Mouse (Mus musculus): ENCODE data around the gene Dpp4.

The Dpp4 gene

DNA sequence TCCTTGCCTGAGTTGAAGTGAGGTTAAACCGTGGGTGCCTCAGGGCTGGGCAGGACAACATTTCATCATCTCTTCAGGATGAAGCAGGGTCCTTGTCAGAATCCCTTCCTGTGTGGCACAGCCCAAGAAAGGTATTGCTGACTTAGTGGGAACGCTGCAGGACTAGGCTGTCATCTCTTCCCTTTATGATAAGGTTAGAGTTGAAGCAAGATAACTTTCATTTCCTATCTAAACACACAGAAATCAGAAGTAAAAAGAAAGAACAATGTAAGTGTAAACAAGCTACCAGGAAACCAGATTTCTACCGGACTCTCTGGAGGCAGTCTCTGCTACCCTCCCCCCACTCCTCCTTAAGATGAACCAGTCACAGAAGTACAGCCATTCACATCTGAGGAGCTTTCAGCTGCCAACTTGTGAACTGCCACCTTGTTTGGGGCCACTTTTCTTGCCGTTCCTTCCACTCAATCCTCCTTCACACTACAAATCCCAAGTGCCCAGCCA is 3.3 kb downstream of the Dpp4 start:
- DNase-seq (ENCODE audit: low read depth): peak; percentile 26

DNA sequence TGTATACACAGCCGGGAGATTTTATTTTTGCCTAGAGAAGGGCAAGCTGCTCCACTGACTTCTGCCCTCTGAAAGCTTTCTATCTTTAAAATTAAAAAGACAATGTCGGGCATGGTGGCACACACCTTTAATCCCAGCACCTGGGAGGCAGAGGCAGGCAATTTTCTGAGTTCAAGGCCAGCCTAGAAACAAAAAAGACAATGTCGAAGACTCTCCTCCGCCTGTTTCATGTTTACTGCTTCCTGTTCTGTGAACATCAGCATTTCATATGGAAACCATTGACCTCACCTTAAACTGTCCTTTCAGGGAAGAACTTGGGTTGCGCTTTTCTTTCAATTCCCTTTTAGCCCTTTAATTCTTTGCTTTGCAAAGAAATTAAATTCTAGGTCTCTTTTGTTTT is 3.8 kb downstream of the Dpp4 start:
- DNase-seq (ENCODE audit: low read depth): no peak

DNA sequence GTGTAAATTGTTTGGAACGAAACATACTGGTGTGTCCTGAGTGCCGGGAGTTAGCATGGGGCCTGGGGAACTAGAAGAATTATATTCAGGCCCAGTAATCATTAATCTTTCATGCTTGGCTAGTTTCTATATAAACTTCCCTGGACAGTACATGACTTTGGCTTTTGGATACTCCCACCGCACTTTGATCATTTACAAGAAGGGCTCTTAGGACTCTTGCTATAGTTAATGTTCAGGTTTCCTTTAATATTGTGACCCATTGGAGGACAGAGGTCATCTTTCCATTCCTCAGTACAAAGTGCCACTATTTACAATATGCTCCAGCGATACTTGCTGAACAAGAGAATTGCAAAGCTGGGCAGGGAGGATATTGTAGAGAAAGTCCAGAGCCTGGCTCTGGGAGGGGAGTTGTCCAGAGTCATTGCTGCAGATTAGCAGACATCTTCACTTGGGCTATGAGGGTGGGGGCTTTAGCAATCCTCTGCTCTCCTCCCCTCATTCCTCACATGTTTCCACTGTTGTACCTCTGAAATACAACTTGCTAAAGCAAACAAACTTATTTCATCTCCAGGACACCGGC is 8.4 kb downstream of the Dpp4 start:
- no peak for DNase-seq (ENCODE audit: low read depth)

DNA sequence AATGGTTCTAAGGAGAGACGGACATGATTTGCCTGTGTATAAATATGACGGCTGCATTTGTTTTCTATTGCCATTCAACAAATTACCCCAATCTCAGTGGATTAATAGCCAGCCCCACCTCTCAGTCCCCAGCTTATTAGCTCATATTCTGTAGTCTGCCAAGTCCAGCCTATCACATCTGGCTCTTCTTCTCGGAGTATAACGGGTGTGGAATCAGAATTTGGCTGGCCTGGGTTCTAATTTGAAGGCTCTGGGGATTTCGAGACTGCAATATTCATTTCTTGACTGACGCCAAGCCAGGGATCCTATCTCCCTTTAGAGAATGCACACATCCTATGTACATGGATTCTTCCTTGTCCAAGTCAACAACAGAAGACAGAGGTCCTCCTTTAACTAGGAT is 11.0 kb downstream of the Dpp4 start:
- DNase-seq (ENCODE audit: low read depth): no peak

DNA sequence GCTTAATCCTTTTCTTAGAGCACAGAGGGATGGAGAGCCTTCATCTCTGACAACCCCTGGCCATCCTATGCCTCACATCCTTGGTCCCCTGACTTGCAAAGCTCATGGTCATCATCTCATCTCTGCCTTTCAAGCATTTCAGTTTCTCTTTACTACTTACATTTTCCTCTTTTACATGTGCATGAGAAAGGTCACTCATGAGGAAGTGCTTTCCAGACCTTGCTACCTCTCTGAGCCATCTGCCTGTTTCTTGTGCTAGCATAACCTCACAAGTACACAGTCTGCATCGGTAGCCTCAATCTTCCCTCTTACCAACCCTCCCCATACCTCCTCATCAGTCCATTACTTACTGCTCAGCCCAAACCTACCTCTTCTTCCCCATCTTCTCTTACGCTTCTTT is 12.2 kb downstream of the Dpp4 start:
- DNase-seq (ENCODE audit: low read depth): no peak

DNA sequence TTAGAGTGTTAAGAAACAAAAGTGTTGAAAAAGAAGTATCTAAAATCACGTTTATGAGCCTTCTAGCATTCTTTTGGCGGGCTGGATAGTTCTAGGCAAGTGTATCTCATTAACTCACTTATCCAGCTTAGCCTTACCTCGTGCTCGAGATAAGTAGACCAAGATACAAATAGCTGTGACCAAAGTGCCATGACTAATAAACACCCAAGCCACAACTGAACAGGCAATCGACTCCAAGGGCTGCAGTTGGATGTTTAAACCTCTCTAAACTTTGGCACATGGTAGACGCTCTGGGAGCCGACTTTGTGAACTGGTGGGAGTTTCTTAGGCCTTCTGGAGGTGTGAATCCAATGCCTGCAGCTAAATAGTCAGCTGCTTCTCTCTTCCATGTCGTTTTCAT is 12.7 kb downstream of the Dpp4 start:
- peak; percentile 71 for DNase-seq (ENCODE audit: low read depth)

DNA sequence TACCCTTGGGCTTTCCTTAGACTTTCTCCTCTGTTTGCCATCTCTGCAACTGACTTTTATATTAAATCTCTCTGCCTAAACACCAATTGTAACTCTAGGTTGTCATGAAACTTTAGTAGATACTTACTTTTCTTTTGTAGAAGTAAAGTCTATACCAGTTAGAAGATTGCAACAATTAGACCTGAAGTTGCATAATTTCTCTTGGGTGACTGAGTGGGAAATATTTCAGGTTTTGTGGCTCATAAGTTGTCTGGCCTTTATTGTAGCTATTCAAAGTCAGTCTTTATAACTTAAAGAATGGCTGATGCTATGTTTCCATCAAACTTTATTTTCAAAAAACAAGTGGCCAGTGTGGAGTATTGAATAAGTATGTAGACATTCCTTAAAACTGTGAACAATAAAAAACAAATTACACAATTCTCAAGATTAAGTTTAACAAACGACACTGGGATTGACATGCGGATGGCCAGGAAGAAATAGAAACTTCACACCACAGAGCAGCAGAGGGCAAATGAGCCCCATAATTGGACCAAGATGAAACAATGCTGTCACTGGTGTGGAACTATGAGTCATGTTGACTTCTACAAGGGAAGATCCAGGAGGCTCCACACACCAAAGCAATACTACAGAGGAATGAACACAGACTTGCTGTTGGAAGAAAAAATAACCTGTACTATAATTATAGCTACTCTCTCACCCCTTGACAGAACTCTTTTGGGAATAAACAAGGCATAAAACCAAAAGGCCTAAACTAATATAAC is 13.7 kb downstream of the Dpp4 start:
- DNase-seq (ENCODE audit: low read depth): peak; percentile 72

DNA sequence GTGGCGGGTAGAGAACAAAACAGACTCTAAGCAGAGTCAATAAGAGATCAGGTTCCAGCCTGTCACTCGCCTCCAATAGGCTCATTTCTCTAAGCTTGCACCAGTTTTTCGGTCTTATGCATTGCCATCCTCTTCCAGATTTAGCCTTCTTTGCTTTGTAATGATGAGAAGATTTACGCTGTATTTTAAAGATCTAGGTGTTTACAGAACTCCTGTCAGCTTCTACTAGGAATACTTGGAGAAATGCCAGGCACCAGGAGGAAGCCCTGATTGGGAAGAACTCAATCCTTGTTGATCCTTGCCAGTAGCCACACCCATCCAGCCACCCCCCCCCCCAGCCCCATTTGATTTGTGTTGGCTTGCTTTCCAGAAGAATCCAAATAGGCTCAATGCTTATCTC is 14.4 kb downstream of the Dpp4 start:
- no peak for DNase-seq (ENCODE audit: low read depth)

DNA sequence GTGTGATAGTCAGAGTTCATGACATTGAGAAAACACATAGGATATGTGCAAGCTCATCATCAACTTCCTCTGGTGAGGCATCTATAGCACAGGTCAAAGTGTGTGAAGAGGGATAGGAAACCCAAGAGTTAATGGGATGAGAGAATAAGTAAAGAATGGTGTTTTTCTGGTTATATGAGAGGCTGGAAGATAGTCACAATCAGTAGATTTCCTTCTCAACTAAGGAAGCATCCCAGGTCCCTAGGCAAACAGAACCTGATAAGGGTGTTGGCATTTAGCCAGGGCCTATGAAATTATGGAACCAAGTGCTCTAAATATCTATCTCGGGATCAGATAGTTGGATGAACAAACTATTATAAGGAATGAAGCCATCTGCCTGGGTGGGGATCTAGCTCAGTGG is 15.2 kb downstream of the Dpp4 start:
- no peak for DNase-seq (ENCODE audit: low read depth)

DNA sequence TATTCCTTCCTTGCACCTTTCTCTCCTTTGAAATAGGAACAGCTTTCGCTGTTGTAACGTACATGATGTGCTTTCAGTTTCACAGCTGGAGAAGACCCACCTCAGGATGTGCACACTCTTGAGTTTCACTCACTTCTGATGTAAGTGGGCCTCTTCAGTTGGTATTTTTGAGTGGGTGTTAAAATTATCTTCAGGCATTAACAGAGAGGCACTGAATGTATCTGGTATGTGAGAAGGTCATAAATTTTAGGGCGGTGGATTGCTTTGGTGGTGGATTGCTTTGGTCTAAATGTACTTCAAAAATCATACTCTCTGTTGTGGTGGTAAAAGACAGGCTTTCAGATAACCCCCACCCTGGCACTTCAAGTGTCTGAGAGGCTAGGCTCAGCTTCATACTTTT is 17.2 kb downstream of the Dpp4 start:
- DNase-seq (ENCODE audit: low read depth): no peak

DNA sequence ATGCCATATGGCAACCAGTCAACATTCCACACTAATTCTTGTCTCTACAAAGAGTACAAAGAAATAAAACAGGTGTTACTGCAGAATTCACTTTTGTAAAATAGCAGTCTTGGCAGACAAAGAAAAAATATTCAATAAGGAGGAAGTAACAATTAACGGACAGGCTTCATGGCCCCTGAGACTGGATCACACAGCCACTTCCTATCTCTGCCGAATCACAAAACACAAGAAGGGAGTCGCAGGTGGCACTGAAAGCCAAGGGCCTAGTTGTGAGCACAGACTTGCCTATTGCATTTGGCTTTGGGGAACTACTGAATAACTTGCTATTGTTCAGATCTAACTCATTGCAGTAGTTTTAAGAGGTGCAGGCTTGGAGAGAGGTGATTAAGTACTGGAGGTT is 19.9 kb downstream of the Dpp4 start:
- DNase-seq (ENCODE audit: low read depth): peak; percentile 58

DNA sequence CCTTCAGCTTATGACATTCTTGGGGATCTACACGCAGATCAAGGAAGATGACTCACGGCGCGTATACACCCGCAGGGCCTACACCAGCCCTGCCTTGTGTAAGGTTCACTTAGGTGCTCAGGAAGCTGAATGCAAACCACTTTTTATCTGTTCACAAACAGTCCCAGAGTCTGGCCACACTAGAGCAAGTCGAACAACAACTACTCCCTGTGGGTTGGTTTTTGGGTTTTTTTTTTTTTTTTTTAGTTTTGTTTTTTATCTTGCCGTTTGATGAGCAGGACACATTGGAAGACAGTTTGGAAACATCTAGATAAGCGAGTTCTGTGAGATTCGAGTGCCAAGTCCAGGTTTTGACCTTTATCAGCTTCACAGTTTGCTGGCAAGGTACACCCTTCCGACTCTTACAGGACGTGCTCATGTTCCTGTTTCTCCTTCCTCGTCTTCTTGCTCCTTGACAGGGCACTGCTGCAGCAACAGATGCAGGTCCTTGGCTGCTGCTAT is 21.0 kb downstream of the Dpp4 start:
- DNase-seq (ENCODE audit: low read depth): peak; percentile 100

DNA sequence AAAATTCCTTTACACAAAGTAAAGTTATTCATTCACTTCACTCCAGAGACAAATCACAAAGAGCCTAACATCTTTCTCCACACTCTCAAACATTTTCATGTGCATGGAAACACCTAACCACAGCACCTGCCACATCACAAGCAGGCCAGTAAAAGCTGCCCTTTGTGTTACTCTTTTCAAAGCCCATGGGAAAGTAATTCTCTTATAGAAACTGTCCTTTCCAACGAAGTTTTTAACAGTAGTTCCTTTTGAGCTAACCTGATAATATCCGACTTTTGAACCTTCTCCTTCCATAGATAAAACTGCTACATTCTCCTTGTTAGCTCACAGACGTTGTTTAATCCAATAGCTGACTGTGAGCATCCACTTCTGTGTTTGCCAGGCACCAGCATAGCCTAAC is 21.7 kb downstream of the Dpp4 start:
- DNase-seq (ENCODE audit: low read depth): peak; percentile 71

DNA sequence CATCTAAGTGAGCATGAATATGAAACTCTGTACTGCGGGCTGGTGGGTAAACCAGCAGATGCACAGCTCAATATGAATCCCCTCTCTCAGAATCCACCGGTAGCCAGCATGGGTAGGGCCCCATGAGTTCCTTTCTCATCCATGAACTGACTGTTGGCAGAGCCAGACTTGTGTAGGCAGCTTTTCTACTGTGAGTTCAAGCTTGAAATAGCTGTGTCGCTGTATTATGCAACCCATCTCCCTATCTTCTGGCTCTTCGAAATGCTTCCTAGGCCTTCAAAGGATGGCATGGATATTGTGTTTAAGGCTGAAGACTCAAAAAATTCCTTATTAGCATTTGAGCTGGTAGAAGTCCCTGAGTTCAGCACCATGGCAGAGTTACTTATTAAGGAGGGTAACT is 23.2 kb downstream of the Dpp4 start:
- no peak for DNase-seq (ENCODE audit: low read depth)

DNA sequence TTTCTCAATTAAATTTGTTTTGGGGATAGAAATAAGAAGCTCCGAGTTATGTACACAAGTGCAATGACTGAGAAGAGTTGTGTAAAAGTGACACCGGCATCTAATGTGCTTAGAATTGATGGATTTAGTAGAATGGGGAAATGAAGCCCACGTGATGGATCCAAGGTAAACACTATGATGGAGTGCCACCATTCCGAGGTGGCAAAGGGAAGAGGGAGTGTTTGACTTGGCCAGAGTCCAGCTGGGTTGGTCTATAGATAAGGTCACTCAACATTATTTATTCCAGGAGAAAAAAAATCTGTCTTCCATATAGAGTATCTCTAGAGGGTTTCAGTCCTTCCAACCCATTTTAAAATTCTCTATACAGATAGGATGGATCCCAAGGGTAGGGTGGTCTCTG is 28.8 kb downstream of the Dpp4 start:
- no peak for DNase-seq (ENCODE audit: low read depth)

DNA sequence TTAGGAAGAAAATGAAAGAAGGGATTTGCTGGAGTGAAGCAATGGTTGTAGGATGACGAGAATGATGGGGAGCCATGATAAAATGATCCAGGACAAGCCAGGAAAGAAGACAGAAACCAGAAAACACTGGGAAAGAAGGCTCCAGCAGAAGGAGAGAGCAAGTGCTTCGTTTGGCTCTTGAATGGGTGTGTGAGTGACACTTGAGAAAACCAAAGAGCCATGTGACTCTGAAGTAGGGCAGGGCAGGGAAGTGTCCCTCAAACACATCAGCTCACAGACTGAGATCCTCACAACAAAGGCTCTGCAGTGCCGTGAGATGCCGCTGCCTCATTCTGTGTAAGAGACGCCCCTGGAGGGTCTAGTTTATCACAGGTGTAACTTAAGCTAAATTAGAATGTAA is 29.6 kb downstream of the Dpp4 start:
- DNase-seq (ENCODE audit: low read depth): no peak

DNA sequence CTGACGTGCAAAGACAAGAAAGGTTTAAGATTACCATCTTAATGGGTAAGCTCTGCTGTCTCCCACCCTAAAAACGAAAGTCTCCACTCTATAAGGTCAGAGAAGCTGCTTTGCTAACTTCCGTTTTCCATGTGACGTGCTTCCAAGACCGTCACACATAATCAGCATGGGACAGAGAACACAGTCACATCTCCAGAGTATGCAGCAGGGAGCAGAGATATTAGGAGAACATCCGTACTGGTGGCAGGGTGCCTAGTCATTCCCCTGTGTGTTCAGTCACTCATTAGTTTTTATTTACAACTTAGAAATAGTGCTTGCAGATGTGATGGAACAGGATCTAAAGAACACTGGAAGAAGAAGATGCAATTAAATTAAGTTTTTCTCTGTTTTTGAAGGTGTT is 30.3 kb downstream of the Dpp4 start:
- DNase-seq (ENCODE audit: low read depth): no peak

DNA sequence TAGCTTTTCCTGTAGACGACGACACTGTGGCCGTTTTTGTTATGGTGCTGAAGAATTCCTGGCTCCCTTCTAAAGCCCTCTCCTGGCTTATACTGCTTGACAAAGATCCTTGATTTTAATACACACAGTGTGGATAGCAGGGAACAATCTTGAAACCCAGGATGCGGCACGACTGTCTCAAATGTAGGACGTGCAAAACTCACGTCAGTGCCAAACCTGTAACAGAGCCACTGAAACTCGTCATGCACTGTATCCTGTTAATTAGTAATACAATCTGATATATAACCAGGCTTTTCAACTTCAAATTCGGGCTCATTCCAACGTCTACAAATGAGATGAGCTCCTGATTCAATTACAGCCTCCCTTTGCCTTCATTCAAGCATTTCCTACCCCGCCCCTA is 38.3 kb downstream of the Dpp4 start:
- no peak for DNase-seq (ENCODE audit: low read depth)

DNA sequence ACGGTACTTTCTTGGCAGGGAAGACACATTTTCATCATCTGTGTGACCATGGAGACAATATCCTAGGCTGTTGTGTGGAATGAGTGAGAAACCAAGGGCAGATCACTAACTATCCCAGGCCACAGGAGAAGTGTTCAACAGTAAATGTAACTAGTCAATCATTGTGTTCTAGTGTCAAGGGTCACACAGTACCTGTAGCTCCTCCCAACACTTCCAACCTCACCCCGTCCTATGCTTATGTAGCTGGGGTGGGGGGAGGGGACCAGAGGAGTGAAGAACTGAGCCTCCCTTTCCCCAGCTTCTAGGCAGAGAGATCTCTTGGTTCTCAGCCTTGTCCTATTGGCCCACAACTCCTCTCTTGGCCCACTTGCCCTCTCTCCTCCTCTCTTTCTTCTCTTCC is 42.0 kb downstream of the Dpp4 start:
- no peak for DNase-seq (ENCODE audit: low read depth)

DNA sequence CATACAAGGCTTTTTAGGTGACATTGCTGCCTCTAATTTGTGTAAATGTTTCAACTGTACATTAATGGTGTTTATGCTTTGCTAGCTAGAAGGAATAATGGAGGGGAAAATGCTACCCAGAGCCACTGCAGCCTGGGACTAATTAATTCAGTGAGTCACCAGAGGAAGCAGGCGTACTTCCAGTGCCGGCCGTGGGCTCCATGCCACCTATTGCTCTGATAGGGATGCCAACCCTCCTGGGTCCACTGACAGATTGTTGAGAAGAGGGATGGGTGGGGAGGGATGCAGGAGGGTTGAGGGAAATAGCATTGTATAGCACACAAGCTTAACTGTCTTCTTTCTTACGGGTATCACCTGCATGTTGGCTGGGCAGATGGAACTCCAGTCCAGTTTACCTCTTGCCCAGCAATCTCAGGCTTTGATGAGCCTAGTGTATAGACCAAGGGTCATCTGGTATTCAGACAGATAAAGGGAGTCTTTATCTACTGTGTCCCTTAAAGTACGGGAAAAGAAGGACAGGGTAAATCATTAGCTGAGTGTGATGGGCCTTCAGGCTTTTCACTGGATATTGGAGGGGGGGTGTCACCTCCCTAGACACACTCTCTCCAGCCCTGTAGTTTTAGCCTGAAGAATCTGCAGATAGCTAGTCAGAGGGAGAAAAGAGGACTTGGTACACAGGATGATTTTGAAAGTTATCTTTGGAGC is 43.5 kb downstream of the Dpp4 start:
- peak; percentile 21 for DNase-seq (ENCODE audit: low read depth)

DNA sequence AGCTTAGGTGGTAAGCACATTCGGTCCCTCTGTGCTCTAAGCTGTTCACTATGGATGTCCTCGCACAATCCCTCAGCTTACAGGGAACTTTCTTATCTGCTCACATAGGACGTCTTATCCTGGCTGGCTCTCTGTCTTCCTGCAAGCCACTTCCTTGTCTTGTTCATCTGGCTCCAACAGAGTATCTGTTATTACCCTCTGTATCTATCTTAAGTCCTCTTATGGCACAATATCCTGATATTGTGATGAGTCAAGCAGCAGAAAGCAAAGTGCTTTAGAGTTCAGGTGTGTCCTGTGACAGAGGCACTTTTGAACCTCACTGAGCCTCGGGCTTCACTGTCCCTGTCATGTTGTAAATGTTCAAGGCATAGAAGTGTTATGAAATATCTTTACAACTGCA is 48.4 kb downstream of the Dpp4 start:
- DNase-seq (ENCODE audit: low read depth): peak; percentile 67

DNA sequence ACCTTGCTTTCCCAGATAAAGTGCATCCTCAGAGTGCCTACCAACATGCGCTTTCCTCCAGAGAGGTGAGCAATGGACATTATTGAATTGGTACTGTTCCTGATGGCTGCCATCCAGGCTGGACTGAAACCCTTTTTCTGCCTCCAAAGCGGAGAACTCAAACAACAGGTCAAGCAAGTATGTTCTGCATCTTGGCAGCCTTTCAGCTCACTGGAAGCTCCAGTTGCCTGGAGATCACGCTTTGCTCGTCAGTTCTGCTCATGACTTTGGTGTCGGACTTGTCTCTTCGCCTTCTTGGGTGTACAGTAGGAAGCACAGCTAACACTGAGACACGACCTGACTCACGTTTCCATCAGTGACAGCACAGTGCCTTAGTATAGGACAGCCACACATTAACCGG is 49.8 kb downstream of the Dpp4 start:
- no peak for DNase-seq (ENCODE audit: low read depth)

DNA sequence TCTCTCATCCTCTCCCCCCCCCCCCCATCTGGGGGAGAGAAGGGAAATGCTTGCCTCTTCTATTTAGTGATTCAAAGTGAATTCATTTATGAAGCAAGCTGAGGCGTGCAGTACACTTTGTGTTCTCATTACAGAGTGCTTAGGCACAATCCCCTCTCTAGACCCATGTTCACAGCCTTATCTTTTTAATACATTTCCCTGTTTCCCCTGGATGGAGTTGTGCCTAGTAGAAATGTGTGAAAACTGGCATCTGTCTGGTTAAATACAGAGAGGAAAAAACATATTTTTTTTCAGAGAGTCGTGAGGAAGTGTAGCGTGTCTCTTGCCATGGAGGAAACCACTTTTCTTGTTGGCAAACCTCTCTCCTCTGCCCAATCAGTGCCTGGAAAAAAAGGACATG is 50.5 kb downstream of the Dpp4 start:
- no peak for DNase-seq (ENCODE audit: low read depth)

All from 416B (cell line).